Mouse (Mus musculus) regulatory T cell (primary cell): ENCODE measurements at regions not wholly inside any gene's neighbourhood (a gene's known extent, or its start where the extent isn't known, plus 50 kb on each side); places are given as distances from the start of the nearest gene placed in this dataset.

Source experiments
- in situ Hi-C: fragments of 300-600 bp; cut with MboI, MseI; formaldehyde crosslinking; loops from one replicate; pipeline ENCODE4 v1.15.1; 2025; ENCODE audit warnings: high pct_unique_total_duplicates

- in situ Hi-C loops = loop anchor here (10.0 kb wide), 1 partner anchor 1484 kb away; no protein-coding TSS in a partner anchor
These were observed 134.3 kb upstream of the Lpp start for GRCm38 (mm10) chr16:24258991-24259390.

- in situ Hi-C loops = loop anchor here (10.0 kb wide), 1 partner anchor 1480 kb away; no protein-coding TSS in a partner anchor
These were observed 138.3 kb upstream of the Lpp start for GRCm38 (mm10) chr16:24255037-24255436.

GRCm38 (mm10) chr16:24254590-24254989 is 138.7 kb upstream of the Lpp start:
- in situ Hi-C loops = loop anchor here (10.0 kb wide), 1 partner anchor 1480 kb away; no protein-coding TSS in a partner anchor

GRCm38 (mm10) chr16:24254143-24254542 is 139.2 kb upstream of the Lpp start:
- in situ Hi-C loops = loop anchor here (10.0 kb wide), 1 partner anchor 1479 kb away; no protein-coding TSS in a partner anchor

GRCm38 (mm10) chr16:24247291-24247690 is 146.0 kb upstream of the Lpp start:
- in situ Hi-C loops = no loop called here

GRCm38 (mm10) chr16:24238075-24238555 is 155.2 kb upstream of the Lpp start:
- in situ Hi-C loops = no loop called here

- in situ Hi-C loops = no loop called here
These were observed 155.9 kb upstream of the Lpp start for GRCm38 (mm10) chr16:24237425-24237824.

GRCm38 (mm10) chr16:24237013-24237412 is 156.3 kb upstream of the Lpp start:
- in situ Hi-C loops = no loop called here

GRCm38 (mm10) chr16:24236511-24236910 is 156.8 kb upstream of the Lpp start:
- in situ Hi-C loops = no loop called here

GRCm38 (mm10) chr16:24234795-24235194 is 158.5 kb upstream of the Lpp start:
- in situ Hi-C loops = no loop called here

- in situ Hi-C loops = no loop called here
These were observed 161.2 kb upstream of the Lpp start for GRCm38 (mm10) chr16:24232001-24232530.

GRCm38 (mm10) chr16:24231506-24231905 is 161.8 kb upstream of the Lpp start:
- in situ Hi-C loops = no loop called here

- in situ Hi-C loops = loop anchor here (10.0 kb wide), 1 partner anchor 276 kb away; no protein-coding TSS in a partner anchor
These were observed 164.2 kb upstream of the Lpp start for GRCm38 (mm10) chr16:24229002-24229607.

- in situ Hi-C loops = loop anchor here (10.0 kb wide), 1 partner anchor 279 kb away; no protein-coding TSS in a partner anchor
These were observed 167.4 kb upstream of the Lpp start for GRCm38 (mm10) chr16:24225897-24226296.

- in situ Hi-C loops = loop anchor here (10.0 kb wide), 1 partner anchor 280 kb away; no protein-coding TSS in a partner anchor
These were observed 168.2 kb upstream of the Lpp start for GRCm38 (mm10) chr16:24225090-24225489.

- in situ Hi-C loops = loop anchor here (10.0 kb wide), 1 partner anchor 281 kb away; no protein-coding TSS in a partner anchor
These were observed 169.4 kb upstream of the Lpp start for GRCm38 (mm10) chr16:24223901-24224300.

- in situ Hi-C loops = loop anchor here (10.0 kb wide), 1 partner anchor 281 kb away; no protein-coding TSS in a partner anchor
These were observed 169.8 kb upstream of the Lpp start for GRCm38 (mm10) chr16:24223527-24223880.

- in situ Hi-C loops = loop anchor here (10.0 kb wide), 1 partner anchor 282 kb away; no protein-coding TSS in a partner anchor
These were observed 170.4 kb upstream of the Lpp start for GRCm38 (mm10) chr16:24222759-24223526.

- in situ Hi-C loops = loop anchor here (10.0 kb wide), 1 partner anchor 283 kb away; no protein-coding TSS in a partner anchor
These were observed 171.3 kb upstream of the Lpp start for GRCm38 (mm10) chr16:24221992-24222391.

- in situ Hi-C loops = loop anchor here (10.0 kb wide), 1 partner anchor 284 kb away; no protein-coding TSS in a partner anchor
These were observed 172.7 kb upstream of the Lpp start for GRCm38 (mm10) chr16:24220613-24221012.

- in situ Hi-C loops = loop anchor here (5.0 to 10.0 kb wide), 2 partner anchors 232 to 285 kb away; partner anchors contain the start of genes Bcl6 and Gm37419
These were observed 173.6 kb upstream of the Lpp start for GRCm38 (mm10) chr16:24219691-24220090.

- in situ Hi-C loops = loop anchor here (5.0 kb wide), 1 partner anchor 232 kb away; the partner anchor contains the start of genes Bcl6 and Gm37419
These were observed 174.5 kb upstream of the Lpp start for GRCm38 (mm10) chr16:24218850-24219185.
